Mouse (Mus musculus): ENCODE measurements around the gene Vmn1r1. TPM values are rescaled to one million over a fixed set of nuclear protein-coding genes. Genes with fewer than 3 reads are reported as not detected.

Gene Vmn1r1
- total RNA-seq, 2 experiments from 2014 or later = not detected

DNA sequence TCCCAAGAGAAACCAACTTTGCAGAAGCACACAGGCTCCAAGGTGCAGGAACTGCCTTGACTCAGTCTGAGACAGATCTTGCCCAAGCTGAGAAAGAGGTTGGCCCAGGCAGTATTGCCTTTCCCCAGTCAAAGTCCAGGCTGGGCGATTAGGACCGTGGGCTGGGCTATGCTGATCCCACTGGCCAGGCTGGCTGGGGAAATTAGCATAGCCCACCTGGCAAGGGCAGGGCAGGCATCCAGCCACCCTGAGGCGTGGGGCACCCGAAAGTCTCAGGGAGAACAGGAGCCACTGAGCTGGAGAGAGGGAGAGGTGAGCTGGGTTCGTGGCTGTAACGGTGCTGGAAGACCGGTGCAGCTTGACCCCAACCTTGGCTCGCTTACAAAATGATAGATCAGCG, 24.3 kb downstream of the Vmn1r1 start:
- ATAC-seq (replicated peaks; ENCODE audit: low FRiP score, low TSS enrichment, poor library complexity, severe bottlenecking) = no peak

DNA sequence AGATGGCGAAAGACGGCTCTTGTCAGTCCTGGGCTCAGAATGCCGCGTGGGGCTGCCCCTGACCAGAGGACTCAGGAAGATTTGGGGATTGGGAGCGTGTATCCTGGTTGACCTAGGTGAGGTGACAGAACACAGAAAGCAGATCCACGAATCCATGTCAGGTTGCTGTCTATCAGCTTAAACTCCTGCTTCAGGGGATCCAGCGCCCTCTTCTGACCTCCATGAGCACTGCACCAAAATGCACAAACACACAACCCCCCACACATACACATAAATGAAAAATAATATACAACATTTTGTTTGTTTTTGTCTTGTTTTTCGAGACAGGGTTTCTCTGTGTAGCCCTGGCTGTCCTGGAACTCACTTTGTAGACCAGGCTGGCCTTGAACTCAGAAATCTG, 26.1 kb downstream of the Vmn1r1 start:
- no peak for ATAC-seq (replicated peaks; ENCODE audit: low FRiP score, low TSS enrichment, poor library complexity, severe bottlenecking)

DNA sequence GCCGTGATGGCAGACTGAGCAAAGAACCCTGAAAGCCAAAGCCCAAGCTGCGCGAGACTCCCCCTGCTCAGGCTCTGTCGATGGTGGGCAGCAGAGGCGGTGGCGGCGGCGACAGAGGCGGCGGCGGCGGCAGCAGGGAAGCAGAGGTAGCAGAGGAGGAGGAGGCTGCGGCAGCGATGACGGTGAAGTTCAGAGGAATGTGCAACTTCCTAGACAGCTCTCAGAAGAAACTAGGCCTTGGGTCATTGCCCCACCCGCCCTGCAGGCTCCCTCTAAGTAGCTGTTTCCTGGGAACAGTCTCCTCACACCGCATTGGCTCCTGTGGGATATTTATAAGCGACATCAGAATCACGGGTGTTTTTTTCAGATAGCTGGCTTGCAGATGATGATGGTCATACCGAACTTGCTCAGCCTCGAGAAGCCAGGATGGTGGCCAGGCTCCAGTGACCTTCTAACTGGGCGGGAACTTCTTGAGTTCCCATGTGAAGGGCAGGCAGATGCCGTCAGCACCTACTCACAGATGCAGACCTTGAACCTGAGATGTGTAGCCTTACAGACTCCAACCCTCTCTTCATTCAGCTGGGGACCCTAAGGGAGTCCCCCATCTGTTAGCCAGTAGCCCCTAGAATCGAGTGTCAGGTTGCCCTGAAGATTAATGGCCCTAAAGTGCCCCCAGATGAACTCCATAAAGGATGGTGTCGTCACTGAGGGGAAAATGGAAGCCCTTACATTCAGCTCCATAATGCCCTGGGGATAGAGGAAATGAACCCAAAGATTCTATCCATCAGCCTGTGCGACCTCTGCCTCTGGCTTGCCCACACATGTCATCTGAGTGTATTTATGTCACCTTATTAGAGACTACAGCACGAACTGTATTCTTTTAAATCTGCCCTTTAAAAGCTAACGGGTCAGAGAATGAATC, 26.8 kb downstream of the Vmn1r1 start:
- no peak for ATAC-seq (replicated peaks; ENCODE audit: low FRiP score, low TSS enrichment, poor library complexity, severe bottlenecking)

DNA sequence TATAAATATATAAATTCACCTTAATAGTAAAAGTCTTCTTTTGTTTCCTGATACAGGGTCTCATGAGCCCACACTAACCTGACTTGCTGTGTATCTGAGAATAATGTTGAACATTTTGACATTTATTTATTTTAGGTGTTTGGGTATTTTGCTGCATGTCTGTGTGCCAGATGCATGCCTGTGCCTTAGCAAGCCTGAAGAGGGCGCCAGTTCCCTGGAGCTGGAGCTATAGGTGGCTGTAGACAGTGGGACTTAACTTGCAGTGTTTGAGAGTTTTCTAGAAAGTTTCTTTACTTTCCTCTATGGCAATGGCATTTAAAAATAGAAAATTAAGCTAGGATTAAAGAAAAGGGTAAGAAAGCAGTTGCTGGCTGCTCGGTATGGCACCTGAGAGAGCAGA, 33.5 kb downstream of the Vmn1r1 start:
- peak; percentile 76 for ATAC-seq (replicated peaks; ENCODE audit: low FRiP score, low TSS enrichment, poor library complexity, severe bottlenecking)

DNA sequence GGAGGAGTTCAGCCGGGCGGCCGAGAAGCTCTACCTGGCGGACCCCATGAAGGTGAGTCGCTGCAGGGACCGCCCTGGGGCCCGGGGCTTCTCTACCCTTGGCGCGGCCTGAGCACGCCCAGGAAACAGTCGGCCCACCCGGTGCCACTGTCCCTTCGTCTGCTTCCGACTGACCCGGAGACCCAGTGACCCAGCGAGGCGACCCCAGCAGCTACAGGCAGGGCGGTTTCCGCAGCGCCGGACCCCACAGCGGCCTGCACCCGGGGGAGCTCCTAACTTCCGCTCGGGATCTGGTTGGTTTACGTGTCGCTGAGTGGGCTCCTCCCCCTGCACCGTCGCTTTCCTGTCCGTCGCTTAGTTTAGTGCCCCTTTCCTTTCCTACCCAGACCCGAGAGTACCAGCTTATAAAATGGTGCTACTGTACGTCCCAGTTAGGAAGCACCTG, 39.3 kb downstream of the Vmn1r1 start:
- peak; percentile 95 for ATAC-seq (replicated peaks; ENCODE audit: low FRiP score, low TSS enrichment, poor library complexity, severe bottlenecking)

DNA sequence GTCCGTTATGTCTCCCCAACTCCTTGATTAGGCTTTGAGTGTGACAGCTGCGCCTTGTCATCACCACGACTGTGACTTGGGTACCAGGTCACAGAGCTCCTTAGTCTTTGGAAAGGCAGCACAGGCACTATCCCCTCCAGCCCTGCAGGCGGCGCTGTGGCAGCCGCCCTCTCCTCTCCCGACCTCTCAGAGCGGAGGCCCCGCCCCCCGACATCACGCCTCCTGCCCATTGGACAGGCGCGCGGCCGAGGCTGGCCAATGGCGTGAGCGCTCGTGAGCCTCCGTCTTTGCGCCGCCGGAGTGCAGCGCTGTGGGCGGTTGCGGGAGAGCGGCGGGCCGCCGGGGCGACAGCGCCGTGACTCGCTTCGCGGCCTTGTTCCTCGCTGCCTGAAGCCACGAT, 39.8 kb downstream of the Vmn1r1 start, which contains the start of gene Srp9:
Gene Srp9, plus strand, starts transcription at position 232 of the 400 bp plus-strand sequence.
- peak; percentile 96 for ATAC-seq (replicated peaks; ENCODE audit: low FRiP score, low TSS enrichment, poor library complexity, severe bottlenecking)

DNA sequence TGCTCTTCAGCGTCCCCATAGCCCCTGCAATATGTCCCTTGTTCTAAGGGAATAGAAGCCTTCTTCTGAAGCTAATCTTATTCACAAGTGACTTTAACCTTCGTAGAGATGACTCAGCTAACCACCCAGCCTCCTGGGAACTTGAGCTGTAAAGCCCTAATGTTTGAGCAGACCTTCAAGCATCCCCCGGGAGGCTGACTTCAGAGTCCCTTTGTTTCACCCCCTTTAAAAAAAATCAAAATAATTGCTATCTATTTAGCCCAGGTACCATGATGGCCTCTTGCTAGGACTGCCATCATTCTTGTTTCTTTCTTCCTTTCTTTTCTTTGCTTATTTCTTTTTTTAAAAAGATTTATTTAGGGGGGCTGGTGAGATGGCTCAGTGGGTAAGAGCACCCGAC, 41.9 kb downstream of the Vmn1r1 start:
- no peak for ATAC-seq (replicated peaks; ENCODE audit: low FRiP score, low TSS enrichment, poor library complexity, severe bottlenecking)

DNA sequence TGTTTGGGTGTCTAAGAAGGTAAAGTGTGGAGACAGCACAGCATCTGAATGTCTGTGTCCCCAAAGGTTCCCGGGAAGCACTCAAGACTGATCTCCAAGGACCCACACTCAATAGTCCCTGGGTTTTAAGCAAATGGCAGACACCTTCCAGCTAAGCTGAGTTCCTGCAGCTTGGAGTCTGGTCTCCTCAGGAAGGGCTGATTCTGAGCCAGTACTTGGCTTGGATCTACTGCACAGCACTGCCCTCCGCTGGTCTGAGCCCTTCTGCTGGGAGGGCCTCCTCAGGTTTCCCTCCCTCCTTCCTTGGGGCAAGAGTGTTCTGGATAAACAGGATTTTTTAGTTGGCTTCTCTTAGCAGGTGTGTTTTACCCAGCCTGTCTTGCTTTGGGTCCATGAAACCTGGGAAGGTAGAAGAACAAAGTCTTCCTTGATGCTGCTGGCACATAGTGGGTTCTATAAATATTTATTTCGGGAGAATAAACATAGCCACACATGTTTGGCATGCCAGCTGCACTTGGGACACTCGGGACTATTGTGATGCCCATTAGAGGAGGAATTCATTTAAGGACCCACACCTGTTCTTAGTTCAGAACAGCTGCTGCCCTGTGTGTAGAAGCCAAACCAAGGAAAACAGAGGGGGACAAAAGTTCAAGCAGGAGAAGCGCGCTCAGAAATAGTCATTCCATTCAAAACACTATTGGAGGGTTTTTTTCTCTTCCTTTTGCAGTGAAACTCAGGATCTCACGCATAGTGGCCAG, 48.5 kb downstream of the Vmn1r1 start:
- ATAC-seq (replicated peaks; ENCODE audit: low FRiP score, low TSS enrichment, poor library complexity, severe bottlenecking) = no peak

DNA sequence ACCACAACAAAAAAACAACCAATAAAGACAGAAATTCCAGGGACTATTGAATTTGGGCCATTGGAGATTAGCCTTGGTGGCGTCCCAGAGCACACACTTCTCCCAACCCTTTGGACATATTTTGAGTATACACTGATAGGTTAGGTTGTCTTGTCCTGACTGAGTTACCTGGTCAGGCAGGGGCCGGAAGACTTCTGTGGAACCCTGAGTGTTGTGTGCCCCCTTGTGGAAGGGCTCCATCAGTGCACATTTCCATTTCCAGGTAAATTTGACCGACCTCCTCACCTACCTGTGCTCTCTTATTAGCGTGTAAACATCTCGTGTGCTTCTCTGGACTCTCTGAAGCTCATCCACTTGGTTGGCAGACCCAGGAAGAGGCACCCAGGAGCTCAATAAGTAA, 49.1 kb downstream of the Vmn1r1 start:
- peak; percentile 79 for ATAC-seq (replicated peaks; ENCODE audit: low FRiP score, low TSS enrichment, poor library complexity, severe bottlenecking)

DNA sequence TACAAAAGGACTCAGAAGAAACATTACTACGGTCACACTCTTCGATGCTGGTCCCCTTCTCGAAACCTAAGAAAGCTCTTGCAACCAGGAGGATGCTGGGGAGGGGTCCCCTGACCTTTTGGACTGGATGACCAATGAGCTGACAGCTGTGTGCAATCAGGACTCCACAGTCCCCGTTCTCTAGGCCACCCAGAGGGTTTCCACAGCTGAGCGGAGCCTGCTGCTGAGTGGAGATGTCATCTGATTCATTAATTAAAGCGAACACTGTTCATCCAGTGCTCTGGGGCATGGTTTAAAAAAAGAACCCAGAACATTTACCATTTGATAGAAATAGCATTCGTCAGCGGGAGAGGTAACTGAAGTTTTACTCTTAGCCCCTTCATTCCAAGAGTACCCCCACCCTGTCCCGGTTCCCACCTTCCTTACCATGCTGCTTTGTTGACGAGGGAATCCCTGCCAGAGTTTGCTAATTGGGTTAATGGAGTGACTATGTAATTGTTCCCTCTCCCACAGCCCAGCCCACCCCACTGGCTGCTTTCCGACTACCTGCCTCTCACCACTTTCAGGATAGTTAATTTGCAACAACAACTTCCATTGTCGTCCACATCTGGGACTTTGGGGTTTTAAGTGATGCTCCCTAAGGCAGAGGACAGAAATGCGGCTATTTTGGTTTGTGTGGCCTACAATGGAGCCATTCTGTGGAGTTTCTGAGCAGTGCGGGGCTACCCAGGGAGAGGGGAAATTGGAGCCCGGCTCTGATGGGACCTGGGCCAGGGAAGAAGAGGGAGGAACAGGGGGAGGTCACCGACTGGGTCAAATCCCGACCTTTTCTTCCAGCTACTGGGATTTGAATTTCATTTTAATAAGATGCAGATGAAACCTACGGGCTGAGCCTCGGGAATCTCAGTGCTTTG, 50.4 kb downstream of the Vmn1r1 start:
- ATAC-seq (replicated peaks; ENCODE audit: low FRiP score, low TSS enrichment, poor library complexity, severe bottlenecking) = no peak

DNA sequence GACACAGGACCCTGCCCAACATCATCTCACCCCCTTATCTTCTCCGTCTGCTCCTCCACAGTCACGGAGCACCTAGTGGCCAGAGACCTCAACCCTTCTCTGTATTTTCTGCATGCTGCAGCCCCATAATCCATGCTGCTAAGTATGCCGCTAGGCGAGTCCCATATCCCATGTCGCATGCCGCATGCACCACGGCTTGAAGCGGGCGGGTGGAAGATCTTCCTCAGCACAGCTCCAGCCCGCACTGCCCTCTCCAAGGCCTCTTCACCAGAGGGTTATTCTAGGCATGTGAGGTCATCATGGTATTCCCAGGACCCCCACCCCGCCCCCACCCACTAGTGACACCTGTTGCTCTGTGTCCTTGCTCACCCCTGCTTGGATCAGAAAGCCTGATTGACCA, 51.2 kb downstream of the Vmn1r1 start:
- no peak for ATAC-seq (replicated peaks; ENCODE audit: low FRiP score, low TSS enrichment, poor library complexity, severe bottlenecking)

DNA sequence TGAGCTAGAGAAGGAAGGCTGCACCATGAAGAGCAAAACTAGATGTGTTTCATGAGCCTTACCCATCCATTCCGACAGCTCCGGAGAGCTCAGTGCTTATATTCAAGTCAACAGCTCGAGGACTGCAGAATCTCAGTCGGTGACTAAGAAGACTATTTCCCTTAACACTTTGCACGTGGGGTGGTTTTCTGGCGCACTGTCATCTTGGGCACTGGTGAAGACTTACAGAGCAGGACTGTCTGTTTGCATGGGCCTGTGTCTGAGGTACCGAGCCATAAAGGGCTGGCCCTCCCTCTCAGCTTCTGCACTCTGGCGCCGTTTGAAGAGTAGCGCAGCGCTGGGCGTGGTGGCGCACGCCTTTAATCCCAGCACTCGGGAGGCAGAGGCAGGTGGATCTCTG, 51.9 kb downstream of the Vmn1r1 start:
- no peak for ATAC-seq (replicated peaks; ENCODE audit: low FRiP score, low TSS enrichment, poor library complexity, severe bottlenecking)

DNA sequence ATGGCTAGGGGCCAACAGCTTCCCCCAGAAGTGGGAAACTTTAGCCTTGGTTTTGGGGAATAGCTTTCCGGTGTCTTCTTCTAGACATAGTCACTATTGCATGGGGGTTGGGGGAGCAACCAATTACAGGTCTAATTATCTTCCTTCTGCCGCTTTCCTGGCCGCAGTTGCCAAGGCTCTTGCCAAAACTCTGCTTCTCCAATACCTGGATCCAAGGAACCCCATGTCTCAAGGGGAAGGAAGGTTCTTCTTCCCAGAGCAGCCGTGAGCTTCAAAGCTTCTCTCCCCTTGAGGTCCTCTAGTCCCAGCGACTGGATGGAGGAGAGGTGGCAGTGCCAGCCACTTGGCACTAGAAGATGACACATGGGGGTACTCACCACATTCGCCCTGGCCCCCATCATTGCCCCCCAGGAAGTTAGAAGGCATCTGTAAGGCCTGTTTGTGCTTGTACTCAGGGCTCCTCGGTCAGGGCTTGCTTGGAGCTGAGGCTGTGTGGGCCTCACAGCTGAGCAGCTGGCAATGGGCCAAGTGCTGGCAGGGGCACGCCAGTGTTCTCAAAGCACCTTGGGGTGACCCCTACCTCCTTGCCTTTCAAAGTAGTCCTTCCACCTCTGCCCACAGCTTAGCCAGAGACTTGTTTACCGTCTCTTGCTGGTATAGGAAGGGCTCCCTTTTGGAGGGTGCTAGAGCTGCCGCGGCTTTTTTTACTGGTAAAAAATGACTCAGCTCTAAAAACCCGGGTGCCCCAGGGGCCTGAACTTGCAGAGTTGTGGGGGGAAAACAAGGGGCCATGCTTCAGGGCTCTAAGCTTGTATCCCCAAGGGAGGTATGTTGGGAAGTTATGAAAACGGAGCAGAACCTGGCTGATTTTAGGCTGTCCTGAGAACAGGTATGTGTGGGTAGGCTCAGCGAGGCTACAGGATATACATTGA, 52.6 kb downstream of the Vmn1r1 start:
- ATAC-seq (replicated peaks; ENCODE audit: low FRiP score, low TSS enrichment, poor library complexity, severe bottlenecking) = 0 out of 2 replicates have a peak, but pooled peaks have one; percentile 18

DNA sequence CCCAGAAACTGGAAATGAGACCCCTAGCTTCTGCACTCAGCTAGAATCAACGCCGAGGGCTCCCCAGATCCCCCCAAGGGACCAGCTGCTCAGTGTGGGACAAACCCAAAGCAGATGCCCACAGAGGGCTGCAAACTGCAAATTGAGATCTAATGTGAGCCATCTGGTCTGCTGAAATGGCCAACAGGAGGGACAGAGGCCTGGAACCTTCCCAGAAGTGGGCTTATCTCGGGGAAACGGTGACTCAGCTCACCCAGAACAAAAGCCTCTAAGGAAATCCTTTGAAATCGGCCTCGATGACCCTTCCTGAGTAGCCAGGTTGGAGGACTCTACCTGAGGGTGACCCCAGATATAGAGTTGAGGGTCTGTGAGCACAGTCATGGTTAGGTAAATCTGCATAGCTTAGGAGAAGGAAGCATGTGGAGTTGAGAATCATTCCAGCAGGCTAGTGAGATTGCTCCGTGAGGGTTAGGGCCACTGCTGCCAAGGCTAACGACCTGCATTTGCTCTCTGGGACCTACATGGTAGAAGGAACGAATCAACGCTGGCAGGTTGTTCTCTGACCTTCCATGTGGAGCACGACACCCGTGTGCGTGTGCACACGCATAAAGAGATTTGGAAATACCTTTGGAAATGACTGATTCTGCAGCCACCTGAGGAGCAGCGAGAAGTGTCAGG, 53.4 kb downstream of the Vmn1r1 start:
- ATAC-seq (replicated peaks; ENCODE audit: low FRiP score, low TSS enrichment, poor library complexity, severe bottlenecking) = no peak

DNA sequence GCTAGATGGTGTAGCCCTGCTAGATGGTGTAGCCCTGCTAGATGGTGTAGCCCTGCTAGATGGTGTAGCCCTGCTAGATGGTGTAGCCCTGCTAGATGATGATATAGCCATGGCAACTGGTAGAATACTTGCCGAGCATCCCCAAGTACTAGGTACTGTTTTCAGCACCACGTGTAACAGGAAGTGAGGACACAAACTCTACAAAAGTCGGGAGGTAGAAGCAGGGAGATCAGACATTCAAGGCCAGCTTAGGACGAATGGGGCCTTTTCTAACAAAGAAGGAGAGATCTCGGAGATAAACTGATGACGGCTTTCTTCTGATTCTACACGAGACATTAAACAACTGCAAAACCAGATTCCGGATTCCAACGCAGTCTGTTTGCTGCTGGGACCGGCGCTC, 54.1 kb downstream of the Vmn1r1 start:
- ATAC-seq (replicated peaks; ENCODE audit: low FRiP score, low TSS enrichment, poor library complexity, severe bottlenecking) = no peak

DNA sequence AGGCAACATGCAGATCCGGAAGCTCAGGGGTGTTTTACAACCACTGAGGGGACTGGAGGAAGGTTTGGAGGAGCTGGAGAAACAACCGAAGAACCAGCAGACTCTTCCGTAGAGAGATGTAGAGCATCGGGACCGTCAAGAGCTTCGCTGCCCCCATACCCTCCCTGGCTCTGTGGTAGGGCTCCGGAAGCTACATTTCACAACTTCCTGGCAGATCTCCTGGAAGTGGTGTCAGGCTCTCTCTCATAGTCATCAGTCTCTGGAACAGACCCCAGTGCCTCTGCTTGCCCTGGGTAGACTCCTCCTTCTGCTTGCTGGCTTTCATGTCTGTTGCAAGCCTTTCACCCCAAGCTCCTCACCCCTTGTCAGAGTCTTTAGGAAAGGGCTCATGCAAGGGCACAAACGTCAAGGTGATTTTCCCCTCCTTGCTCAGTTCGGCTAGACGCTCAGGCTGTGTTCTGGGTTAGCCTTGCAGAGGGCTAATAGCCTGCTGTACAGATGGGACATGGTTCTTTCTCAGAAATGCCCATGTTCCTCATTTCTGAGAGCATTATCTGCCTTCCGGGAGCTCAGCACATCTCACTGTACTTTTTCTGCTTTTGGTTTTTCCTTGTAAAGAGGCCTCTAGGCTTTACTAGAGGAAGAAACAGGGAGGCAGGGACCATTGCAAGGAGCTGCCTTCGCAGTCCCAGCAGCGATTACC, 55.7 kb downstream of the Vmn1r1 start:
- 0 out of 2 replicates have a peak, but pooled peaks have one; percentile 27 for ATAC-seq (replicated peaks; ENCODE audit: low FRiP score, low TSS enrichment, poor library complexity, severe bottlenecking)

DNA sequence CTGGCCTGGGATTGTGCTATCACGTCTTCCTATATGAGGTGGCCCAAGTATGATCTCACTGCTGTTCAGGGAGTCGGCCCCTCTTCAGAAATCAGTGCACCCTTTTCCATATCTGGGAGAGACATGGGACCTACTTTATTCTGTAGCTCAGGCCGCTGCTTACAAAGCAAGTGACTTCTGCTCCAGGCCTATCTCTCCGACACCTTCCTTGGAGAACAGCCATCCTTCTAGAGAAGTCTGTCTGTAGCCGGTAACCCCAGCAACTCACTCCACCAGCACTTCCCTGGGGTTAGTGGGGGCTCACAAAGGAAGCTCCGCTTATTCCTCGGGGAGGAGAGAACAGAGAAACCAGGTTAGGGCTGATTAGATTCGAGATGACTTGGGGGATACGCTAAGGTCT, 57.0 kb downstream of the Vmn1r1 start:
- no peak for ATAC-seq (replicated peaks; ENCODE audit: low FRiP score, low TSS enrichment, poor library complexity, severe bottlenecking)
